Comparison of ENCODE assay signal across 10 mouse cellular contexts in genomic region chr8:70671615-70672324, GRCm38 (mm10). TPM values are rescaled to one million over a fixed set of nuclear protein-coding genes. Genes with fewer than 3 reads are reported as not detected.
DNase-seq lines count a peak whose midpoint lies in the region; ATAC-seq and TF ChIP-seq lines count a peak whose summit lies in the region.
"Had no signal": no experiment of that assay in that cellular context is flagged by ENCODE, and none has a peak within 500 bp of the region (broad histone marks: within the 10 kb centered on the region; RNA-seq: fewer than 3 reads in every experiment).

No protein-coding gene starts in this region.

- TF ChIP-seq EP300 in heart, postnatal 0 days (IDR thresholded peaks at IDR 0.05; ENCODE audit: low read depth), result no peak

- no peak overlapping the region for H3K9ac ChIP-seq in heart, postnatal 0 days (replicated peaks; ENCODE audit: low read depth, low read length)
- no peak overlapping the region for H3K9ac ChIP-seq in limb, embryonic 12.5 days (replicated peaks)

- WGBS in heart, postnatal 0 days, result 53% methylated on average over 10 of the region's 10 CpGs
- 75% methylated on average over 10 of the region's 10 CpGs for WGBS in limb, embryonic 12.5 days

- no peak for TF ChIP-seq CTCF in heart, postnatal 0 days (IDR thresholded peaks at IDR 0.05; ENCODE audit: low read depth)

- no peaks in the 10 kb centered on the region for H3K27me3 ChIP-seq in heart, postnatal 0 days (ENCODE audit: control insufficient read depth, insufficient read depth, low read length)
- H3K27me3 ChIP-seq in limb, embryonic 12.5 days, result no peaks in the 10 kb centered on the region

- ATAC-seq in heart, postnatal 0 days (ENCODE audit: insufficient read depth, low read depth), result no peak
- ATAC-seq in limb, embryonic 12.5 days (ENCODE audit: insufficient number of reproducible peaks, insufficient read depth, low FRiP score, low TSS enrichment, low read depth), result no peak

- H3K4me3 ChIP-seq in heart, postnatal 0 days (ENCODE audit: low read depth, low read length), result no peak overlapping the region
- H3K4me3 ChIP-seq in limb, embryonic 12.5 days (replicated peaks), result no peak overlapping the region

- H3K4me1 ChIP-seq in heart, postnatal 0 days (ENCODE audit: control insufficient read depth, insufficient read depth), result peaks cover 12% of the 10 kb centered on the region
- H3K4me1 ChIP-seq in limb, embryonic 12.5 days (replicated peaks), result peaks cover 17% of the 10 kb centered on the region

- H3K4me2 ChIP-seq in heart, postnatal 0 days (ENCODE audit: low read depth, low read length), result no peak overlapping the region
- H3K4me2 ChIP-seq in limb, embryonic 12.5 days, result no peak overlapping the region

- H3K9me3 ChIP-seq in heart, postnatal 0 days (replicated peaks; ENCODE audit: control insufficient read depth, low read length), result no peaks in the 10 kb centered on the region
- 0 out of 2 replicates have a peak, but pooled peaks cover 3% of the 10 kb centered on the region for H3K9me3 ChIP-seq in limb, embryonic 12.5 days

- peak; percentile 45 for DNase-seq in urinary bladder, postnatal 25 days (ENCODE audit: low spot score)
- no peak for DNase-seq in urinary bladder, postnatal 10 days (ENCODE audit: low spot score)
- DNase-seq in heart, postnatal 0 days (ENCODE audit: low spot score), result peak; percentile 46
- no peak for DNase-seq in thymus, postnatal 10 days (ENCODE audit: low spot score in 2 of 2)
- DNase-seq in layer of hippocampus, postnatal 25 days (ENCODE audit: extremely low spot score in 1 of 2, low spot score in 1 of 2), result no peak
- no peak for DNase-seq in layer of hippocampus, adult 9-11 months
- DNase-seq in ovary, postnatal 36 days (ENCODE audit: low spot score), result no peak

- no peaks in the 10 kb centered on the region for H3K36me3 ChIP-seq in heart, postnatal 0 days (replicated peaks; ENCODE audit: control insufficient read depth, insufficient read depth, low read length)
- H3K36me3 ChIP-seq in limb, embryonic 12.5 days, result peaks cover 4% of the 10 kb centered on the region; the same call in 1 of the 2 replicates

- no peak overlapping the region for H3K27ac ChIP-seq in heart, postnatal 0 days (ENCODE audit: low read depth)
- 0 out of 2 replicates have a peak overlapping the region, but pooled peaks have one; percentile 85 for H3K27ac ChIP-seq in limb, embryonic 12.5 days

RNA-seq across cellular contexts. Expression of gene Lsm4, which starts 1.3 kb away (rescaled TPM):
- 438 and 495 TPM in 2 replicates for total RNA-seq in heart, postnatal 0 days (2014; rRNA removed; ENCODE audit: low replicate concordance)
- 202 and 205 TPM in 2 replicates for polyA plus RNA-seq in heart, postnatal 0 days (2015; fragmentation: Nextera tagmentation; extraction: Ambion mirVana)
- 335 and 339 TPM in 2 replicates for polyA plus RNA-seq in limb, embryonic 12.5 days (2016; fragmentation: Nextera tagmentation; extraction: Ambion mirVana)
- total RNA-seq in layer of hippocampus, postnatal 25 days (2021), result 10 to 100 TPM; 66.2 to 67.4 TPM

RNA-seq across cellular contexts. Expression of gene Pgpep1, which starts 11.6 kb away (rescaled TPM):
- total RNA-seq in heart, postnatal 0 days (2014; rRNA removed; ENCODE audit: low replicate concordance), result 18.0 and 36.3 TPM in 2 replicates
- 26.9 and 29.1 TPM in 2 replicates for polyA plus RNA-seq in heart, postnatal 0 days (2015; fragmentation: Nextera tagmentation; extraction: Ambion mirVana)
- polyA plus RNA-seq in limb, embryonic 12.5 days (2016; fragmentation: Nextera tagmentation; extraction: Ambion mirVana), result 45.7 and 53.9 TPM in 2 replicates
- 10 to 100 TPM; 21.1 to 25.1 TPM for total RNA-seq in layer of hippocampus, postnatal 25 days (2021)

RNA-seq across cellular contexts. Expression of gene Jund, which starts 27.0 kb away (rescaled TPM):
- 322 and 503 TPM in 2 replicates for total RNA-seq in heart, postnatal 0 days (2014; rRNA removed; ENCODE audit: low replicate concordance)
- 45.9 and 49.5 TPM in 2 replicates for polyA plus RNA-seq in heart, postnatal 0 days (2015; fragmentation: Nextera tagmentation; extraction: Ambion mirVana)
- polyA plus RNA-seq in limb, embryonic 12.5 days (2016; fragmentation: Nextera tagmentation; extraction: Ambion mirVana), result 117 and 121 TPM in 2 replicates
- total RNA-seq in layer of hippocampus, postnatal 25 days (2021), result 100 to 1,000 TPM; 181 to 194 TPM

RNA-seq across cellular contexts. Expression of gene Iqcn, which starts 31.5 kb away (rescaled TPM):
- not detected in 2 replicates for total RNA-seq in heart, postnatal 0 days (2014; rRNA removed; ENCODE audit: low replicate concordance)
- not detected in 2 replicates for polyA plus RNA-seq in heart, postnatal 0 days (2015; fragmentation: Nextera tagmentation; extraction: Ambion mirVana)
- polyA plus RNA-seq in limb, embryonic 12.5 days (2016; fragmentation: Nextera tagmentation; extraction: Ambion mirVana), result not detected in 2 replicates
- total RNA-seq in layer of hippocampus, postnatal 25 days (2021), result under 1 TPM; 0.05 to 0.12 TPM
- polyA plus RNA-seq: neural tube, embryonic 11.5 days had no signal

RNA-seq across cellular contexts. Expression of gene Gdf15, which starts 39.5 kb away (rescaled TPM):
- total RNA-seq in heart, postnatal 0 days (2014; rRNA removed; ENCODE audit: low replicate concordance), result 0.15 and 5.4 TPM in 2 replicates
- 1.4 and 1.7 TPM in 2 replicates for polyA plus RNA-seq in heart, postnatal 0 days (2015; fragmentation: Nextera tagmentation; extraction: Ambion mirVana)
- 0.15 TPM in 1 of 2 replicates, not detected in the other for polyA plus RNA-seq in limb, embryonic 12.5 days (2016; fragmentation: Nextera tagmentation; extraction: Ambion mirVana)
- under 1 TPM in 1 of 2 experiments, not detected in 1; 0.26 TPM for total RNA-seq in layer of hippocampus, postnatal 25 days (2021)
- total RNA-seq: left cerebral cortex, postnatal 14 days had no signal

Comparison
In these comparisons a context has a peak if more than half of its experiments do, and no peak if none do; other contexts are left out.
1. DNase-seq: peak in urinary bladder, postnatal 25 days (single experiment) and heart, postnatal 0 days (single experiment); none in urinary bladder, postnatal 10 days (single experiment), thymus, postnatal 10 days (0 of 2), layer of hippocampus, postnatal 25 days (0 of 2), layer of hippocampus, adult 9-11 months (single experiment) and ovary, postnatal 36 days (single experiment).